Mouse (Mus musculus) thymus, postnatal 0 days (tissue): ENCODE results near the gene Lmbr1l. TPM values are rescaled to one million over a fixed set of nuclear protein-coding genes. Genes with fewer than 3 reads are reported as not detected.
A peak's percentile ranks its signal among the peaks of the same experiment; 100 is the strongest.

ENCODE experiments used
- DNase-seq: peaks from one replicate; pipeline ENCODE4 v3.0.0-alpha.2; 2015; ENCODE audit warnings: low spot score
- polyA plus RNA-seq: library from polyadenylated mRNA; unstranded; fragments of >200 nt; fragmentation: Nextera tagmentation; extraction: Ambion mirVana; gene quantifications from 2 replicates; pipeline ENCODE4 v1.2.1, GENCODE M21; 2015

Lmbr1l gene
- polyA plus RNA-seq, 1 experiment from 2014 or later, result 31.9 TPM

DNA sequence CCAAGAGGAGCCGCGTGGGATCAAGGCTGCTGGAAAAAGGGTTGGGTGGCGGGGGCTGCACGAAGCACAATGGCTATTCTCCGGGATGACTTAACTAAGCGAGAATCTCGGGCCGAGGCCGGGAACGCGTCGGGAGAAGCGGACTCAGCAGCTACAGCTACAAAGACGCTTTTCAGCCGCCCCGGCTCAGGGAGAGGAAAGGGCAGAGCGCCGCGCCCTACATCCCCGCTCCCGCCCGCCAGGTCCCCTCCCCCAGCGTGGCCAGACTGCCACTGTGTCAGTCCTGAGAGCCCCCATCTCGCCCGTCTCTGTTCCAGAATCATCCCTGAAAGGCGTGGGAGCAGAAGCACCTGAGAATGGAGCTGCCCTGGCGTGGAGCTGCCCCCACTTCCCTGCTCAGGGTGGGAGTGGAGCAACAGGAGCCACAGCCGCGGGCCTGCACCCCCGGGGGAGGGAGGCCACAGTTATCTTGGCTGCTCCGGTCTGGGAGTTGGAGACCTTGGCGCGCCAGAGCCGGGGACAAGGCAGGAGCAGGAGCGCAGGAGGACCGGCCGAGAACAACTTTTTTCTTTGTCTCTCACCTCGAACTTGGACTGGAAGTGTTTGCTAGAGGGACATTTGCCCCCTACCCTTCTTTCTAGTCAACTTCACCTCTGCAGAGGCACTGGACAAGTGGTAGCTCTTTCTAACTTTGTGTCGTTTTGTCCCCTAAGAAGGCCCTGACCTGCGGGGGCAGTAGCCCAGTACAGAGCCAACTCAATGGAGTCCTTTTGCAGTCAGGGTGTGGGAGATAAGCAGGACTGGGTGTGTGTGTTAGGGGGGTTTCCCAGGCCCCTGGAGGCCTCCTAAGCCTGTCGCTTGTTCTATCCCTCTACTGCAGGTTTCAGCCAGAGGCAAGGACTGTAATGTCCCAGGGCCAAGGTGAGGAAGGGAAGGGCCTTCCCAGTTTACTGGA is 22.1 kb downstream of the Lmbr1l start:
- no peak for DNase-seq

- DNase-seq, result no peak
Measured at GRCm38 (mm10) chr15:98894746-98895634, 23.0 kb downstream of the Lmbr1l start.

GRCm38 (mm10) chr15:98893940-98894745 is 23.9 kb downstream of the Lmbr1l start, which contains the start of gene Rhebl1:
Rhebl1 (minus strand) TSS chr15:98894540.
- DNase-seq, result no peak

DNA sequence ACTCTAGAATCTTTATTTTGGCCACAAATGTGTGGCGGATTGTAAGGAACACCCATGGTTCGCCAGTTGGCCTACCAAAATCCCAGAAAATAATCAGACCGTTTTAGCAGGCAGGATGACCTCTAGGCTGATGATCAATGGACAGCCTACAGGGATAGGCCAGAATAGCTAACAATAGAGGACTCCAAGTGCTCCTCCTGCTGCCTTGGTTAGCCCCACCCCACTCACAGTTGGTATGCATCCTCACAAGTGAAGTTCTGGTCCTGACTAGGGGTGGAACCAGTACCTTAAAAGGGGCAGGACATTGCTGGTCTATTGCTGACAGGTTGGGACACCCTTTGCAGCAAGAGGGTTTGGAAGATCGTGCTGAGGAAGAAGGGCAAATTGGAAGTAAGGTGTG is 25.0 kb downstream of the Lmbr1l start:
- no peak for DNase-seq

DNA sequence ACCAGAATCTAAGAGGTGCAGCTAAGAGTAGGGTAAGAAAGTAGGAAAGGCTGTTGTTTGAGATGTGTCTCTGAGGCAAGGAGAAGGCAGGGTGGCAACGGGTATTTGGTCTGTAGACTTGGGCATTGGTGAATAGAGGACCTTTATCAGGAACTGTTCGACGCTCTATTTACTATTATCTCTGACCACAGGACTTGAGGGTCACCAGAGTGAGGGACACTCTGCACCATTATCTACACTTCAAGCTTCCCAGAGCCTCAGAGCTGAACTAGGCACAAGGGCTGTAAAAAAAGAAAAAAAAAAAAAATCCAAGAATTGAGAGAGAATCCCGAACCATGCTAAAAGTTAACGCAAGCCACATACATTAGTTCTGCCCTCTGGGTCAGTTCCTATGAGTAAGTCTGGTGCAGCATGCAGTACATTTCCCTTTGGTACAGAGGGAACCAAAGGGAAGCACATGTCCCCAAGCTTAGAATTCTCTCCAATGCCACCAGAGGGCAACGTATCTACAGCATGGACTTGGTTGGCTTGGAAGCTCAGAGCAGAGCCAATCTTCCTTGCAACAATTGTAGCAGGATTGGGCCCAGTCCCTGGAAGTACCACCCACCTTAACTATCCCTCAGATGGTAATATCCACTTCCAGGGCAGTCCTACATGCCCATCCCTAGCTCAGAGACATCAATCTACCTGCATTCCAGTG is 26.0 kb downstream of the Lmbr1l start:
- peak; percentile 75 for DNase-seq

GRCm38 (mm10) chr15:98891198-98891742 is 26.8 kb downstream of the Lmbr1l start:
- no peak for DNase-seq

DNA sequence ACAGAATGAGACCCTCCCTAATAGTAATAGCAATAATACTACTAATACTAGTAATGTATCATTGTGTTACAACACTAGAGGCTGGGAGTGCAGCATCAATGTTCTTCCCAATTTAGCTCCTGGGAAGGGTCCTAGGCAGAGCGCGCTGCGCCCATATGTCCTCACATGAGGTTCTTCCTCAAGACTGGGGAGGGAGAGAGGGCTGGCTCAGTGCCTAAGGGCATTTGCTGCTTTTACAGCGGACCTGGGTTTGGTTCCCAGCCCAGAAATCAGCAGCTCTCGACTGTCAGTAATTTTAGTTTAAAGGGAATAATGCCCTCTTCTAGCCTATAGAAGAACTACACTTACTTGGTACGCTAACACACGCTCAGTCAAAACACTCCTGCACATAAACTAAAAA is 30.5 kb downstream of the Lmbr1l start:
- no peak for DNase-seq

DNA sequence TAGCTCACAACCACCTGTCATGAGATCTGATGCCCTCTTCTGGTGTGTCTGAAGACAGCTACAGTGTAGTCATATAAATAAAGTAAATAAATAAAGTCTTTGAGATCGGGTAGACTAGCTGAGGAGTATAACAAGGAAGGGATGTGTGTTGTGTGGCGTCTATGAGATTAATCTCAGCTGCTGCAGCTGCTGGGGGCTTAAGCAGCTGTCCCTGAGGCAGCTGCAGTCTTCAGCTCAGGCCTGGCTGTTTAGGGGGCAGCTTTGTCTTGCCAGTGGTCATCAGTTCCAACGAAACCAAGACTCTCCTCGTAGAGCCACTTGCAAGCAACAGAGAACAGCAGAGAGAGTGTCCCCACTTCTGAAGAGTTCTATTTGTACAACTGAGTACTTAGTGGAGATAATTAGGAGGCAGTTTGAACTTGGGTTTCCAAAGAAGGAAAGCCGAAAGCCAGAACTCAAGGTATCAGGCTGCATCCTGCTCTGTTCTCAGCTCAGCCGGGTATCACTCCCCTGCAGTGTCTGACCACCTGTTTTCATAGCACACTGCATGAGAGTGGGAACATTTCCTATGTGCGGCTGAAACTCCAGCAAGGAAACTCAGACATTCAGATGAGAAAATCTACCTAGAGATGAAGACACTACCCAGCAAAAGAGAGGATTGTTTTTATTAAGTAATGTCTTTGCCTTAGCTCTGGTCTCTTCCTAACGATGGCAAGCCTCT is 31.2 kb downstream of the Lmbr1l start:
- no peak for DNase-seq

GRCm38 (mm10) chr15:98884106-98884505 is 33.9 kb downstream of the Lmbr1l start:
- no peak for DNase-seq

DNA sequence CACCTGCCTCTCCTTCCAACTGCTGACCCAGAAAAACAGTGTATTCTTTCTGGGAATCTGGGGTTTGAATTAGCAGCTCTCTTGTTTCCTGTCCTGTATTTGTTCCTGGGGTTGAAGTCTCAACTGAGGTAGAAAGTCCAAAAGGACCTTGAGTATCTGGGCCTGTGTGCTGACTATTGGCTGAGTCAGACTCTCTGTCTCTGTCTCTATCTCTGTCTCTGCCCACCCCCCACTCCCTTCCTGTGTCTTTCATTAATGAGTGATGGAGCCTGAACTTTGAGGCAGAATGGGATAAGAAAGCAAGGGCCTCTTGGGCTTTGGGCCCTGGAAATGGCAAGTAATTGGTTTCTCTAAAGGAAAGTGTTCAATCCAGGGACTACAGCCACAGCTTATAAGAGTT is 34.4 kb downstream of the Lmbr1l start:
- no peak for DNase-seq

GRCm38 (mm10) chr15:98881656-98882008 is 36.4 kb downstream of the Lmbr1l start:
- no peak for DNase-seq

DNA sequence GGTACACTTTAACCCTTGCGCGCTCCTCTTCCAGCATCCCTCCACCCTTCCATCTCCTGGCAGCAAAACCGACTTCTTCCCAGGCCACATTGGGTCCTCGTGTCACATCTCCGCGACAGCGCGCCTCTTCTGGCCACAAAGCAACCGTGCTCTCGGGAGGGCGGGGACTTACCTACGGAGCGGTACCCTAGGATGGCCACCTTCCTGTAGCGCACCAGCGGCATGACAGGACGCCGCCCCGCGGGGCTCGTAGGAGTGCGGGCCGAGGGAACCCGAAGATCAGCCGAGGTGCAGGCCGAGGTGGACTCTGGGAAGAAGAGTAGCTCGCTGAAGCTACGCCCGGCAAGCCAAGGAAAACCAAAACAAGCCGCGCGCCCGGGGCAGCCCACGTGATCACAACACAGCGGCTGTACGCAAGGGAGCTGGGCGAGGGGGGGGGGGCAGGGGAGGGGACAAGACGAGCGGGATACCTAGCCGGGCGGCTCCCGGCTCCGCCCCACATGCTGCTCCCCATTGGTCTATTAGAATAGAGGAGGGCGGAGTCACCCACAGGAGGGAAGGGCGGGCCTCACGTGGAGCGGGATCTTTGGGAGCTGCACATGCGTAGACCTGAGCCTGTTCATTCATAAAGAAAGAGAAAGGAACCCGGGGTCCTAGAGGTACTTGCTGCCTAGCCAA is 36.9 kb downstream of the Lmbr1l start:
- peak; percentile 95 for DNase-seq

DNA sequence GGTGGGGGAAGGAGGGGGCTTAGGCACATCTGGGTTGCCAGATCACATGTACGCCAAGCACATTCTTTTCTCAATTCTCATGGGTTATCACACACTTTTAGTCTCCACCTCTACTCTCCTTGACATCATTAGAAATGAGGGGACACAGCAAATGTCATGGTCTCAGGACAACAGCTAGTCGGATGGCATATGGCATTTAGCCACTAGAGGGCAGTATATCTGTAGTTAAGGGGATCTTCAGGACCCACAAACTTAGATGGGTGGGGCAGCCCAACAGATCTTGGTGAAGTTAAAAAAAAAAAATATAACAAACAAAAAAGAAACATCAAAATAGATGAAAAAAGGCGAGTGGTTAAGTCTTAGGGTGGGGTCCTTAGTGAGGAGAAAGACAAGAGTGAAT is 40.7 kb downstream of the Lmbr1l start:
- DNase-seq, result peak; percentile 80

GRCm38 (mm10) chr15:98871916-98872888 is 45.8 kb downstream of the Lmbr1l start:
- DNase-seq, result peak; percentile 95

DNA sequence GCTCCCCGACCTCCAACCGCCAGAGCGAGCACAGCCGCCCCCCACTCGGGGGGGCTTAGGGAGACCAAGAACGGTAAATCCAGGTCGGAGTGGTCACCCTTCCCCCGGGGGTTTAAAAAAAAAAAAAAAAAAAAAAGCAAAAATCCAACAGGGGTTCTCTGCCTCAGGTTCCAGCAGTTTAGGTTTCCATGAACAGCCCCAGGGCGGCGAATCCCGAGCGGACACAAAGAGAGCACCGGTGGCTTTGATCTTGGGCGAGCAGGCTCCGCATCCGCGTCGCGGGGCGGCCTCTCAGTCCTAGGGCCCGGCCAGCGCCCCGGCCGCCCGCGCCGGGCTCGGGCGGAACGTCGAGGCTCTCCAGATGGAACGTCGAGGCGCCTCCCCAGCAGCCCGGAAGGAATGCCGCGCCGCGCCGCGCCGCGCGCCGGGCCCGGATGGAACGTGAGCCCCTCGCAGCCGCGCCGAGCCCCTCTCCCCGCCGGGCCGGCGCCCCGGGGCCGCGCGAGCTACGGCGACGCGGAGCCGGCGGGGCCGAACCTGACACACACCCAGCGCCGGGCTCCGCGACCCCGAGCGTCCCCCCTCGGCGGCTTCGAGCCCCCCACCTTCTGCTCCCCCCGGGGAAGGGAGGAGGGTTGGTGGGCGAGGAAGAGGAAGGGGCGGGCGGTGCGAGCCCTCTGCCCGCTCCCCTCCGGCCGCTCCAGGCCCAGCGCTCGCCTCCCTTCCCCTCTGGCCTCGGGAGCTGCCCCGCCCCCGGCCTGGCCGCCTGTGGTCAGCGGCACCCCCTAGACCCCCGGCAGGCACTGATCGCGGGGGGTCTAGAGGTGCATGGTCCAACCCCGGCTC is 46.7 kb downstream of the Lmbr1l start, which contains the start of gene Kmt2d:
Gene Kmt2d, minus strand, starts transcription at position 135 of the 846 bp plus-strand sequence.
- peak; percentile 56 for DNase-seq

DNA sequence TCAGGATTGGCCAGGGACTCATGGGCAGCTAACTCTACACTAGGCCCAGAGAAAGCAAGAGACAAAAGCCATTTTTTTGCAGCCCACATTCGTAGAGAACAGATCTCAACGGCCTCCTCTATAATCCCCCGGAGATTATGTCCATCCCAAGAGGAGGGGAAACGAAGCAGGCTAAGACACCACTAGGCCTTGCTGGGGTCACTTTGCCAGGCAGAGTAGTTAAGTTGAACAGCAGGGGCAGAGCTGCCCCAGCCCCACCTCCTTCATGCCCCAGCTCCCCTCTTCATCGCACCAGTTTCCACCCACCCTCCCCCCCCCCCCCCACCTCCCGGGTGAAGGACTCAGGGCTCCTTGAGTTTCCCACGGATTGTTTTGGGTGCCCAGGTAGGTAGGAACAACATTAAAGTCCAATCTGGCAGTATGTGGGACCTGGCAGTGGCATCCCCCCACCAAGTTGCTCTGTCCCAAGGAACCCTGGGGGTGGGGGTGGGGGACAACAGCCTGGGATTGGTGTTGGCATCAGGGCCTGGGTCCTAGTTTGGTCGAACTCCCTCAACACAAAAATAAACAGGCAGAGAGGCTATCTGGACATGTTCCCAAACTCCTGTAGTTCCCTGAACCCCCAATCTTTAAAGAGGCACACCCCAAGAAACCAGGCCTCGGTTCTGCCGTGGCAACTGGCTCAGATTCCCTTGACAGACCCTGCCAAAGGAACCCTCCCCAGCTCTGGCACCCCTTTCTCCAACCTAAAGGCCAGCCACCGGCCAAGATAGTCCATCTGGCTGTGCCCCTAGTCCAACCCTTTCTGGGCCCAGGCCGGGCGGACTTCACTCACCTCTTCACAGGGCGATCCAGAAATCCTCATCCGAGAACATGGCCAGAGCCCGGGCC is 47.6 kb downstream of the Lmbr1l start:
- DNase-seq, result no peak
